Mouse (Mus musculus): Measurements from ENCODE around the gene Pik3c2g.

GRCm38 (mm10) chr6:139718416-139718984, 131.5 kb downstream of the Pik3c2g start:
- TF ChIP-seq CTCF (IDR thresholded peaks at IDR 0.05; ENCODE audit: extremely low read depth, insufficient read depth, insufficient read length, insufficient replicate concordance), result no peak
- TF ChIP-seq POLR2A (IDR thresholded peaks at IDR 0.05; ENCODE audit: low read depth, low read length), result no peak

All from spleen, adult 2 months (tissue).